Mouse (Mus musculus) adipocyte (in vitro differentiated cells): Measurements from ENCODE around the gene Gm15127.
"Not testable (repeated sequence)": the region's sequence is repeated elsewhere in the genome, so short reads cannot be mapped to it uniquely, and the experiment has no call there.

ENCODE experiments used
- DNase-seq: peaks from one replicate; pipeline ENCODE4 v3.0.0-alpha.2; 2016; ENCODE audit warnings: low spot score

Gene Gm15127

DNA sequence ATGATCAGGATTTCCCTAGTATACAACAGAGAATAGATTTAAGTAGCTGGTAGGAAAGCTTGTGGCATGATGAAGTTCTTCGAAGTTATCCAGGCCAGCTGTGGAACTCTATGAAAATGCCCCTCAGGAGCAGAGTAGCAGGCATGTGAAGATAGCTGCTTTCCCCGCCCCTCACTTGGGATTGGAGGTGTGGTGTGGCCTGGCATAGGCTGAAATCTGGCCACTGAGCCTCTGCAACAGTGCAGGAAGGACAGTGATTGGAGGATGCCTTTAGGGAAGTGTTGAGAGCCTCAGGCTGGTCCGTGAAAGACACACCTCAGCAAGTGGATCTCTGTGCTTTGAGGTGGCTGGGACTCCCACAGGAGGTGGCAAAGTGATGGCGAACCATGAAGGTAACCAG, at the start of gene Gm15127:
TSS of gene Gm15127 (plus strand) at position 301 of the 400 bp plus-strand sequence.
- DNase-seq: not testable (repeated sequence)

DNA sequence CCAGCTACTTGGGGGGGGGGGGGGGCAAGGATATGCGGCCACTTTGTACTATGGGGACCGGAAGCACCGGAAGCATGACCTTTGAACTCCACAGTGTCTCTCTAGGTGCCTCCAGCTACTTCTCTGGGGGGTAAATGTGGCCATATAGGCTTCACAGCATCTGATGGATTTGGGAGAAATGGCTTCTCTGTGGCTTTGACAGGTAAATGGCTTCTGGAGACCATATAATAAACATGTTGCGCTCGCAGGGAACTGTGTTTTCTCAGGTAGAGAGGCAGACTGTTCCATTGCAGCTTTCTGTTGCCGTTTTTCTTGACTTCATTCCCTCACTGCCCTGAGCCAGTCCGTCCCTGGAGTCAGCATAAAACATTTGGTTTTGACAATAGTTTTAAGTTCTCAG, 48.3 kb upstream of the Gm15127 start, which contains the start of gene Gm8334:
TSS of gene Gm8334 (minus strand) at position 101 of the 400 bp plus-strand sequence.
- DNase-seq: not testable (repeated sequence)

DNA sequence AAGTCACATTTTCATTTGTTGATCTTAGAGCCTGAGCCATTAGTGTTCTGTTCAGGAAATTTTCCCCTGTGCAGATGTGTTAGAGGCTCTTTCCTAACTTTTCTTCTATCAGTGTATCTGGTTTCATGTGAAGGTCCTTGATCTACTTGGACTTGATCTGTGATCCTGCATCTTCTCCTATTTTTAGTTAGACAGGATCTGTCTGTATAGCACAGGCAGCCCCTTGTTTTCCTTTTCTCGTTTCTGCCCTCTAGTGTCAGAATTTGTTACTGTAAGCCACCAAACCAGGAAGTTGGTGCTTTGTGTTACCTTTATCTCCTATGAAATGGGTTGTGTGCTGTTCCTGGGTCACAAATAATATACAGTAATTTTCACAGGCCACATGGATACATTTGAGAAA, 12.9 kb downstream of the Gm15127 start:
- DNase-seq: peak; percentile 4
